Mouse (Mus musculus) megakaryocyte, embryonic 14.5 days (primary cell): ENCODE data around the gene Insl5.

Experiments
- FLI1 ChIP-seq: IDR thresholded peaks from 2 replicates; pipeline ENCODE4 v1.6.1; 2012; ENCODE audit warnings: low read length, inconsistent platforms, mixed read lengths
- GATA1 ChIP-seq: IDR thresholded peaks from 3 replicates; pipeline ENCODE4 v1.6.1; 2012; ENCODE audit warnings: mixed read lengths, low read length, inconsistent platforms, borderline replicate concordance

DNA sequence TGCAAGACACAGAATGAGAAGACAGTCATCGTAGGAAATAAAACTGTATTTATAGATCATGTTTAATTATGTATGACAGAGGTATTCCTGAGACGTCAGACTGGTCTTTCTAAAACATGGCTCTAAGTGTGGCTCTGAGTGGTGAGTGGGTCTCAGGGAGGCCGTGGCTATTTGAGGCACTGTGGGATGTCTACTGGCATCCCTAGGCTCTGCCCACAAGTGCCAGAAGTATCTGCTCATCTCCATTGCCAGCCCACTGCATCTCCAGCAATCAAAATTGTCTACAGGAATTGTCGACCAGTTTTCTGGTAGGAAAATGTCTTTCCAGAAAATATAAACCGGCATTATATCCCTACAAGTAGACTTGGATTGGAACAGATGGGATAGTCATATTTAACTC lies 30.3 kb upstream of the Insl5 start:
- no peak for TF ChIP-seq FLI1
- no peak for TF ChIP-seq GATA1
